Mouse (Mus musculus) erythroblast, embryonic 14.5 days (primary cell): Measurements from ENCODE around the gene Mymx. TPM values are rescaled to one million over a fixed set of nuclear protein-coding genes. Genes with fewer than 3 reads are reported as not detected.
"Not testable (repeated sequence)": the region's sequence is repeated elsewhere in the genome, so short reads cannot be mapped to it uniquely, and the experiment has no call there.

Experiments used
- H3K27me3 ChIP-seq: 2 replicates; pipeline ENCODE4 v1.6.1; 2012; ENCODE audit warnings: inconsistent platforms; ENCODE audit not compliant: control insufficient read depth
- H3K36me3 ChIP-seq: 2 replicates; pipeline ENCODE4 v1.6.1; 2012; ENCODE audit warnings: mild to moderate bottlenecking, inconsistent platforms; ENCODE audit not compliant: control insufficient read depth
- H3K4me1 ChIP-seq: 2 replicates; pipeline ENCODE4 v1.6.1; 2012; ENCODE audit warnings: inconsistent platforms; ENCODE audit not compliant: control insufficient read depth
- H3K4me3 ChIP-seq: replicated peaks from 2 replicates; pipeline ENCODE3; 2012; ENCODE audit warnings: moderate library complexity, mild to moderate bottlenecking, inconsistent platforms
- H3K9me3 ChIP-seq: 2 replicates; pipeline ENCODE4 v1.6.1; 2012; ENCODE audit warnings: low read length, inconsistent platforms, mixed read lengths; ENCODE audit not compliant: control insufficient read depth
- GATA1 ChIP-seq: IDR thresholded peaks from 2 replicates; pipeline ENCODE4 v1.6.1; 2012; ENCODE audit warnings: low read length, inconsistent platforms, mixed read lengths
- TAL1 ChIP-seq: IDR thresholded peaks from 3 replicates; pipeline ENCODE4 v1.6.1; 2012; ENCODE audit warnings: low read length, inconsistent platforms, mixed read lengths
- polyA plus RNA-seq: library from polyadenylated mRNA; stranded (reverse); fragments of >175 nt; gene quantifications from 2 replicates; pipeline ENCODE4 v1.2.3, GENCODE M21; 2012

Mymx gene
- polyA plus RNA-seq, 1 experiment, result 0.44 TPM

DNA sequence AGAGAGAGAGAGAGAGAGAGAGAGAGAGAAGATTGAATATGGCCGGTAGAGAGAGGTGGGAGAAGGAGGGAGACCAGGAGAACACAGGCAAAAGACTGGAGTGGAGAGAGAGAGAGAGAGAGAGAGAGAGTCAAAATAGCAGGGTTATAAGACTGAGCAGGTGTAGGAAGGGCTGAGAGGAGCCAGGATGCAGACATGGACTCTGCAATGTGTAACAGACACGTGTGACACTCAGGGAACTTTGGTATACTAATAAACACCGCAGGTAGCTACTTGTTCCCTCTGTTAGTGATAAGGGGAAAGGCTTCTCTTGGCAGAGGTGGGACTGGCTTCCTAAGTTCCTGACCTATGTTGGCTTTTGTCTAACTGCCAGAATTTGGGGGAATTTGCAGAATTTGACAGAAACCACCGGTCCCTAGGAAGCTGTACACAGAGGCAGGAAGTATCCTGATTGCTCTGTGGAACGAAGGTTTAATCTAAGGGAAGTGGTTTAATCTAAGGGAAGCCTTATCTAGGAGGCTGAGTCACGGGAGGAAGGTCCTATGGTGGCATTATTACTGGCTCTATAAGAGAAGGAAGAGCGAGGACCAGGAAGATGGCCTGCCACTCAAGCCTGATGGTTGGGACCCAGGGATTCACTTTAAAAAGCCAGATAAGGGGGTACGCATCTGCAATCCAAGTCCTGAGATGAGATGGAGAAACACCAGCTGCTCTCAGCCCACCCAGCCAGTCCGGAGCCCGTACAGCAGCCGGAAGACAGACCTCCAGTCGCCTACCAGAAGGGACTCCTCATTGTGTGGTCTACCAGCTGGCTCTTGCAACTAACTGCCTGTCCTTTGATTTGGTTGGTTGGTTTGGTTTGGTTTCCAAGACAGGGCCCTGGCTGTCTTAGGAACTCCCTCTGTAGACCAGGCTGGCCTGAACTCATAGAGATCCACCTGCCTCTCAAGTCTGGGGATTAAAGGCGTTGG lies 27.3 kb upstream of the Mymx start:
- Histone ChIP-seq H3K27me3 (peaks cover 41% of the 10 kb centered on the region), H3K4me1 (peaks cover 40% of the 10 kb centered on the region), H3K9me3 (no peaks in the 10 kb centered on the region), H3K36me3 (no peaks in the 10 kb centered on the region), H3K4me3 (no peak overlapping the region)
- TF ChIP-seq TAL1 (no peak), GATA1 (no peak)

DNA sequence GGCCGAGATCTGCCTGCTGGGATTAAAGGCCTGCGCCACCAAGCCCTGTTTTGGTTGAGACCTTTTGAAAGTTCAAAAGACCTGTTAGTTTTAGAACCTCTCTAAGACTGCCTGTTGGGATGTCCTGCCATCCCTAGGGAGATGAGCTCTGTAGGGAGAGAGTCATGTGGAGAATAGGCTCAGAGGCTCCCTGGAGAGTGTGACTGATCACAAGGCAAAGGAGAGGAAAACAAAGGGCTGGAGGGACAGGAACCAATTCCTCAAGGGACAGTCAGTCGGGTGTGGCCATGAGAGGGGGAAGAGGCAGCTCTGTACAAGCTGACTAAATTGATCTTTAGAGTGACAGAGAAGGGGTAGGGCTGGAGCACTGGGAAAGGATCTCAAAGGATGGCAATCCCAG lies 26.3 kb upstream of the Mymx start:
- Histone ChIP-seq H3K4me3 (no peak overlapping the region), H3K27me3 (peaks cover 41% of the 10 kb centered on the region), H3K9me3 (no peaks in the 10 kb centered on the region), H3K36me3 (no peaks in the 10 kb centered on the region), H3K4me1 (peaks cover 40% of the 10 kb centered on the region)
- TF ChIP-seq GATA1 (no peak), TAL1 (no peak)

GRCm38 (mm10) chr17:45626577-45627134 lies 24.8 kb upstream of the Mymx start:
- peak overlapping the region; percentile 14 for H3K4me3 ChIP-seq

DNA sequence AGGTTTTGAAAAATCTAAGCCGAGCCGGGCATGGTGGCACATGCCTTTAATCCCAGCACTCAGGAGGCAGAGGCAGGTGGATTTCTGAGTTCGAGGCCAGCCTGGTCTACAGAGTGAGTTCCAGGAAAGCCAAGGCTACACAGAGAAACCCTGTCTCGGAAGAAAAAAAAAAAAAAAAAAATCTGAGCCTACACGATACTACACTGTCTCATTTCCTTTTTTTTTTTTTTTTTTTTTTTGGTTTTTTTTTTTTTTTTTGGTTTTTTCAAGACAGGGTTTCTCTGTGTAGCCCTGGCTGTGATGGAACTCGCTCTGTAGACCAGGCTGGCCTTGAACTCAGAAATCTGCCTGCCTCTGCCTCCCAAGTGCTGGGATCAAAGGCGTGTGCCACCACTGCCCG lies 21.5 kb upstream of the Mymx start:
- Histone ChIP-seq H3K27me3 (peaks cover 10% of the 10 kb centered on the region), H3K4me1 (peaks cover 29% of the 10 kb centered on the region)
- not testable (repeated sequence) for H3K9me3 ChIP-seq, H3K4me3 ChIP-seq, H3K36me3 ChIP-seq

More at GRCm38 (mm10) chr17:45626577-45627134, 24.8 kb upstream of the Mymx start:
- no peaks in the 10 kb centered on the region for H3K9me3 ChIP-seq
- peaks cover 34% of the 10 kb centered on the region for H3K27me3 ChIP-seq
- H3K36me3 ChIP-seq, result no peaks in the 10 kb centered on the region
- peaks cover 40% of the 10 kb centered on the region for H3K4me1 ChIP-seq
- no peak for TF ChIP-seq GATA1
- no peak for TF ChIP-seq TAL1

DNA sequence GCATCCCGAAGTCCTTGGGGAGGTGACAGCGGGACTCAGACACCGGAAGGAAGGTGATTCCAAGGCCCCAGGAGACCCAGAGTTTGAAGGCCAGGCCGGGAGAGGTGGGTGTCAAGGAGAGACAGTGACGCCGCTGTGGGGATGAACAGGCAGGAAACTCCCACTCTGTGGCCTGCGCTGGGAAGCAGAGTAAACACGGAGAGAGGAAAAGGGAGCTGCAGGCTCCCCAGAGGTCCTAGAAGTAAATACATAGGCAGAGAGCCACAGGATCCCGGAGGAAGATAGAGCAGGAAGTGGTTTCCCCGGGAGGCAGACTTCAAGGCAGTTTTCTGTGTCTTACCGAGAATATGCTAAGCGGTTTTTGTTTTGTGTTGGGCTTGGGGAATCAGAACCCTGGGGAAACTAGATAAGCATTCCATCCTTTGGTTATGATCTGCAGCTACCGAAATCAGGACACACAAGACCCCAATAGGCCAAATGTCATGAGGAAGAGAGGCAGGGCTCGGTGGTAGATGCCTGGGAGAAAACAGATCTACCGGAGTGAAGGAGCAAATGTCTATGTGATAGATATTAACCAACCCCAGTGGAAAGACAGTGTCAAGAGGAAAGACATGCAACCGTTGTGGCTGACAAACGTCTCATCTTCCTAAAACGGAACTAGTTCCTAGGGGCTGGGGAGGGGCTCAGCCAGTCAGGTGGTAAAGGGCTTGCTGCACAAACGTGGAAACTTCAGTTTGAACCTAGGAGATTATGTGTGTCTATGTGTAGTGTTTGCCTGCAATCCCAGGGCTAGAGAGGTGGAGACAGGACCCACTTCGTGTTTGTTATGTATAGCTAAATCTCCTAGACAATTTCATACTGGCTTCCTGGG lies 17.7 kb upstream of the Mymx start:
- peak overlapping the region; percentile 48 for H3K4me3 ChIP-seq
- H3K27me3 ChIP-seq, result no peaks in the 10 kb centered on the region
- no peaks in the 10 kb centered on the region for H3K36me3 ChIP-seq
- TF ChIP-seq TAL1 (no peak), GATA1 (no peak)
- peaks cover 19% of the 10 kb centered on the region for H3K4me1 ChIP-seq
- H3K9me3 ChIP-seq, result no peaks in the 10 kb centered on the region

GRCm38 (mm10) chr17:45618941-45619385 lies 17.1 kb upstream of the Mymx start:
- Histone ChIP-seq H3K4me3 (peak overlapping the region; percentile 48), H3K4me1 (peaks cover 19% of the 10 kb centered on the region), H3K9me3 (no peaks in the 10 kb centered on the region), H3K36me3 (no peaks in the 10 kb centered on the region), H3K27me3 (no peaks in the 10 kb centered on the region)
- TF ChIP-seq GATA1 (no peak), TAL1 (no peak)

DNA sequence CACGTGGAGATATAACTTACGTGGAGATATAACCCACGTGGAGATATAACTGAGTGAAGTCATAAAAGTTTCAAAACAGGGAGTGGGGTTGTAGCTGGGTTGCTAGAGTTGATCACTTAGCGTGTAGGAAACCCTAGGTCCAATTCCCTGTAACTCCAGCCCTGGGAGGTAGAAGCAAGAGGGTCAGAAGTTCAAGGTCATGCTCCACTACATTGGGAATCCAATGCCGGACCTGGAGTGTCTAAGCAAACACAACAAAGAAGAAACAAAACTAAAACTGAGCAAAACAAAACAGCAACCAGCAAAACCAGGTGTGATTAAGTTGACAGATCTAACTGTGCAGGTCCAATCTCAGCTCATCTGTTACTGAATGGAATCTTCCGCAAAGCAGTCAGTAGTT lies 15.8 kb upstream of the Mymx start:
- Histone ChIP-seq H3K4me1 (peaks cover 23% of the 10 kb centered on the region), H3K9me3 (peaks cover 2% of the 10 kb centered on the region; the same call in 1 of the 2 replicates), H3K27me3 (no peaks in the 10 kb centered on the region), H3K36me3 (no peaks in the 10 kb centered on the region), H3K4me3 (no peak overlapping the region)
- TF ChIP-seq TAL1 (no peak), GATA1 (no peak)

- Histone ChIP-seq H3K27me3 (no peaks in the 10 kb centered on the region), H3K9me3 (peaks cover 2% of the 10 kb centered on the region; the same call in 1 of the 2 replicates), H3K36me3 (no peaks in the 10 kb centered on the region), H3K4me3 (no peak overlapping the region), H3K4me1 (peaks cover 33% of the 10 kb centered on the region)
- no peak for TF ChIP-seq GATA1
Measured at GRCm38 (mm10) chr17:45616679-45617078, 14.8 kb upstream of the Mymx start.
